ENCODE assay signal across 8 mouse cellular contexts in genomic region chr8:120289698-120290181, GRCm38 (mm10).
A peak's percentile ranks its signal among the peaks of the same experiment; 100 is the strongest.
DNase-seq lines count a peak whose midpoint lies in the region; ATAC-seq and TF ChIP-seq lines count a peak whose summit lies in the region.
"Had no signal": no experiment of that assay in that cellular context is flagged by ENCODE, and none has a peak within 500 bp of the region (broad histone marks: within the 10 kb centered on the region; RNA-seq: fewer than 3 reads in every experiment).

No protein-coding gene starts in this region.

- intact Hi-C loops in heart, postnatal 25 days (cut with DNase I): no loop called here

- peak; percentile 52 for DNase-seq in adrenal gland, postnatal 25 days
- DNase-seq in forebrain, embryonic 14.5 days (ENCODE audit: low spot score): peak; percentile 84
- DNase-seq in heart, postnatal 25 days (ENCODE audit: low spot score): peak; percentile 81
- peak; percentile 87 to 90 for DNase-seq in right cerebral cortex, postnatal 10 days (ENCODE audit: low spot score in 2 of 2)
- DNase-seq in urinary bladder, adult 2 months (ENCODE audit: low spot score): no peak

- 33% methylated on average over 10 of the region's 10 CpGs for WGBS in forebrain, embryonic 14.5 days
- 39% methylated on average over 10 of the region's 10 CpGs for WGBS in limb, embryonic 15.5 days

- peaks cover 55% of the 10 kb centered on the region for H3K4me1 ChIP-seq in E14TG2a.4 (replicated peaks; ENCODE audit: low read depth, low read length)
- H3K4me1 ChIP-seq in forebrain, embryonic 14.5 days (ENCODE audit: control insufficient read depth, insufficient read depth, low read length): peaks cover 67% of the 10 kb centered on the region
- H3K4me1 ChIP-seq in limb, embryonic 15.5 days: peaks cover 89% of the 10 kb centered on the region

- H3K4me2 ChIP-seq in forebrain, embryonic 14.5 days (ENCODE audit: low read length): no peak overlapping the region
- H3K4me2 ChIP-seq in limb, embryonic 15.5 days: no peak overlapping the region

- TF ChIP-seq CTCF in E14TG2a.4 (conservative IDR thresholded peaks at IDR 0.05; ENCODE audit: low read length): no peak

- H3K4me3 ChIP-seq in E14TG2a.4 (replicated peaks; ENCODE audit: low read length): peak overlapping the region; percentile 43; the same call in 1 of the 2 replicates
- H3K4me3 ChIP-seq in forebrain, embryonic 14.5 days (ENCODE audit: low read depth, low read length): no peak overlapping the region
- no peak overlapping the region for H3K4me3 ChIP-seq in limb, embryonic 15.5 days

- no peaks in the 10 kb centered on the region for H3K36me3 ChIP-seq in E14TG2a.4 (ENCODE audit: insufficient read depth, low read length)
- H3K36me3 ChIP-seq in forebrain, embryonic 14.5 days (ENCODE audit: control insufficient read depth, insufficient read depth, low read length): no peaks in the 10 kb centered on the region
- no peaks in the 10 kb centered on the region for H3K36me3 ChIP-seq in limb, embryonic 15.5 days

- peak; percentile 47 for ATAC-seq in forebrain, embryonic 14.5 days
- ATAC-seq in limb, embryonic 15.5 days (ENCODE audit: insufficient number of reproducible peaks, low FRiP score, low TSS enrichment, low read depth): 0 out of 2 replicates have a peak, but pooled peaks have one; percentile 1

- 0 out of 2 replicates have a peak overlapping the region, but pooled peaks have one; percentile 7 for H3K9ac ChIP-seq in forebrain, embryonic 14.5 days (ENCODE audit: low read length)
- no peak overlapping the region for H3K9ac ChIP-seq in limb, embryonic 15.5 days

- H3K27me3 ChIP-seq in E14TG2a.4 (ENCODE audit: insufficient read depth, low read length): peaks cover 16% of the 10 kb centered on the region
- H3K27me3 ChIP-seq in forebrain, embryonic 14.5 days (replicated peaks; ENCODE audit: control insufficient read depth, insufficient read depth, low read length): no peaks in the 10 kb centered on the region
- H3K27me3 ChIP-seq in limb, embryonic 15.5 days: no peaks in the 10 kb centered on the region

- peak overlapping the region; percentile 49; the same call in 1 of the 2 replicates for H3K27ac ChIP-seq in forebrain, embryonic 14.5 days (ENCODE audit: low read depth, low read length)
- H3K27ac ChIP-seq in limb, embryonic 15.5 days: peak overlapping the region; percentile 39; the same call in 1 of the 2 replicates
- H3K27ac ChIP-seq: kidney, postnatal 0 days had no signal

- no peaks in the 10 kb centered on the region for H3K9me3 ChIP-seq in E14TG2a.4 (ENCODE audit: low read length)
- H3K9me3 ChIP-seq in forebrain, embryonic 14.5 days (replicated peaks; ENCODE audit: control insufficient read depth, low read length): no peaks in the 10 kb centered on the region
- no peaks in the 10 kb centered on the region for H3K9me3 ChIP-seq in limb, embryonic 15.5 days
